Mouse (Mus musculus) lung, postnatal 0 days (tissue): ENCODE measurements around the gene Gstm5. TPM values are rescaled to one million over a fixed set of nuclear protein-coding genes. Genes with fewer than 3 reads are reported as not detected.

Experiments
- ATAC-seq: fragments of 200-750 bp; cut with Nextera tagmentation; 2 replicates; pipeline ENCODE4 v1.8.0; 2017; ENCODE audit warnings: moderate library complexity
- DNase-seq: peaks from one replicate; pipeline ENCODE4 v3.0.0-alpha.2; 2016; ENCODE audit warnings: low spot score
- H3K27ac ChIP-seq: fragments of 300-500 bp; sonication (generic); 2 replicates; pipeline ENCODE4 v1.5.1; 2014; ENCODE audit warnings: antibody characterized with exemption, mild to moderate bottlenecking, low read length, mixed read lengths
- H3K27me3 ChIP-seq: fragments of 300-500 bp; sonication (generic); replicated peaks from 2 replicates; pipeline ENCODE4 v1.6.1; 2014; ENCODE audit warnings: low read length, mixed read lengths; ENCODE audit not compliant: insufficient read depth
- H3K36me3 ChIP-seq: fragments of 300-500 bp; sonication (generic); 2 replicates; pipeline ENCODE4 v1.6.1; 2014; ENCODE audit warnings: low read length, mixed read lengths; ENCODE audit not compliant: insufficient read depth
- H3K4me1 ChIP-seq: fragments of 300-500 bp; sonication (generic); 2 replicates; pipeline ENCODE4 v1.6.1; 2014; ENCODE audit warnings: antibody characterized with exemption, low read depth, low read length, mixed read lengths; ENCODE audit not compliant: insufficient read depth
- H3K4me2 ChIP-seq: fragments of 300-500 bp; sonication (generic); replicated peaks from 2 replicates; pipeline ENCODE4 v1.6.1; 2014; ENCODE audit warnings: low read depth, mild to moderate bottlenecking, low read length, moderate library complexity, mixed read lengths
- H3K4me3 ChIP-seq: fragments of 300-500 bp; sonication (generic); 2 replicates; pipeline ENCODE4 v1.5.1; 2014; ENCODE audit warnings: low read depth, low read length
- H3K9ac ChIP-seq: fragments of 300-500 bp; sonication (generic); replicated peaks from 2 replicates; pipeline ENCODE4 v1.6.1; 2014; ENCODE audit warnings: low read depth, mild to moderate bottlenecking
- H3K9me3 ChIP-seq: fragments of 300-500 bp; sonication (generic); 2 replicates; pipeline ENCODE4 v1.6.1; 2016; ENCODE audit warnings: low read length, mixed read lengths
- CTCF ChIP-seq: IDR thresholded peaks from 2 replicates; pipeline ENCODE4 v1.5.1; 2016; ENCODE audit warnings: antibody characterized with exemption, mild to moderate bottlenecking
- EP300 ChIP-seq: IDR thresholded peaks from 2 replicates; pipeline ENCODE4 v1.6.1; 2016; ENCODE audit warnings: antibody characterized with exemption, mild to moderate bottlenecking, control low read depth
- WGBS: fragments of 180-500 bp; shearing (Covaris S2); extraction: QIAGEN DNeasy Blood & Tissue Kit; methylation state at CpG from one replicate; pipeline ENCODE4 v1.1.7; 2014; 5-methylcytosine and 5-hydroxymethylcytosine counted together
- polyA plus RNA-seq: library from polyadenylated mRNA; unstranded; fragments of >200 nt; fragmentation: Nextera tagmentation; extraction: Ambion mirVana; gene quantifications from 2 replicates; pipeline ENCODE4 v1.2.1, GENCODE M21; 2015

Gstm5 gene
- polyA plus RNA-seq, result 47.2 and 50.4 TPM in 2 replicates

- peak; percentile 92 for DNase-seq
Measured at GRCm38 (mm10) chr3:107895720-107896569, at the start of gene Gstm5. Gene Gstm5 (plus strand): TSS chr3:107895821.

DNA sequence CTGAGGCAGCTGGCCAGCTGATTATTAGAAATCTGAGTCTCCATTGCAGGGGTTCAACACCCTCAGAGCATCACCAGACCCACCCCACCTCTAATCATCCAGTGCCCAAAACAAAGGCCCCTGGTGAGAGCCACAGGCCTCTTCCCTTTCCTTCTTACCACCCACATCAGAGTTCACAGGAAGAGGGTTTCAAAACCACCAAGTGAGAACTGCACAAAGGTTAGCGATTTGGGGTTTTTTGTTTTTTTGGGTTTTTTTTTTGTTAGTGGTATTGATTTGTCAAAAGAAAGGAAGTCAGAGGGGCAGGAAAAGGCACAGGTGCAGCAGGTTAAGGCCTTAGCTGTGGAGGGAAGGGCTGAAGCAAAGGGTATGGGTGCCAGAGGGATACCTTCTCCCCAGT, 49.4 kb upstream of the Gstm5 start:
- H3K4me1 ChIP-seq, result no peaks in the 10 kb centered on the region; the same call in 1 of the 2 replicates
- H3K9me3 ChIP-seq, result no peaks in the 10 kb centered on the region
- ATAC-seq, result no peak
- no peak overlapping the region for H3K4me3 ChIP-seq
- H3K9ac ChIP-seq, result no peak overlapping the region
- no peaks in the 10 kb centered on the region for H3K36me3 ChIP-seq
- H3K27me3 ChIP-seq, result no peaks in the 10 kb centered on the region
- no peak for TF ChIP-seq EP300
- WGBS, result 89% methylated on average over 1 of the region's 1 CpGs
- H3K4me2 ChIP-seq, result no peak overlapping the region
- H3K27ac ChIP-seq, result no peak overlapping the region
- DNase-seq, result no peak

More at GRCm38 (mm10) chr3:107895720-107896569, at the start of gene Gstm5:
- Histone ChIP-seq H3K9ac (peak within 1 kb of the TSS; percentile 64), H3K4me1 (peaks cover 2% of the 10 kb centered on the region; the same call in 1 of the 2 replicates), H3K27me3 (no peaks in the 10 kb centered on the region), H3K9me3 (no peaks in the 10 kb centered on the region), H3K27ac (peak within 1 kb of the TSS; percentile 60; the same call in 1 of the 2 replicates), H3K36me3 (no peaks in the 10 kb centered on the region), H3K4me2 (peak within 1 kb of the TSS; percentile 87), H3K4me3 (peak within 1 kb of the TSS; percentile 62)
- TF ChIP-seq EP300 (no peak), CTCF (no peak)
- peak; percentile 98 for ATAC-seq
- WGBS, result 10% methylated on average over 40 of the region's 40 CpGs

GRCm38 (mm10) chr3:107846835-107847234, 48.8 kb upstream of the Gstm5 start:
- Histone ChIP-seq H3K9me3 (no peaks in the 10 kb centered on the region), H3K4me3 (no peak overlapping the region), H3K9ac (no peak overlapping the region), H3K4me1 (no peaks in the 10 kb centered on the region; the same call in 1 of the 2 replicates), H3K4me2 (no peak overlapping the region), H3K27ac (no peak overlapping the region), H3K27me3 (no peaks in the 10 kb centered on the region), H3K36me3 (no peaks in the 10 kb centered on the region)
- DNase-seq, result no peak
- ATAC-seq, result no peak
- WGBS, result 36% methylated on average over 3 of the region's 3 CpGs
- TF ChIP-seq EP300 (no peak), CTCF (no peak)

GRCm38 (mm10) chr3:107848126-107848525, 47.5 kb upstream of the Gstm5 start:
- Histone ChIP-seq H3K9me3 (no peaks in the 10 kb centered on the region), H3K4me1 (no peaks in the 10 kb centered on the region; the same call in 1 of the 2 replicates), H3K4me3 (no peak overlapping the region), H3K36me3 (no peaks in the 10 kb centered on the region), H3K9ac (no peak overlapping the region), H3K27me3 (no peaks in the 10 kb centered on the region), H3K4me2 (no peak overlapping the region), H3K27ac (no peak overlapping the region)
- TF ChIP-seq CTCF, result no peak
- TF ChIP-seq EP300, result no peak
- ATAC-seq (no peak), DNase-seq (no peak)
- WGBS, result 41% methylated on average over 4 of the region's 4 CpGs

GRCm38 (mm10) chr3:107849000-107849692, 46.5 kb upstream of the Gstm5 start:
- no peak for DNase-seq
- H3K36me3 ChIP-seq, result no peaks in the 10 kb centered on the region
- whole genome bisulfite sequencing, result 65% methylated on average over 6 of the region's 6 CpGs

DNA sequence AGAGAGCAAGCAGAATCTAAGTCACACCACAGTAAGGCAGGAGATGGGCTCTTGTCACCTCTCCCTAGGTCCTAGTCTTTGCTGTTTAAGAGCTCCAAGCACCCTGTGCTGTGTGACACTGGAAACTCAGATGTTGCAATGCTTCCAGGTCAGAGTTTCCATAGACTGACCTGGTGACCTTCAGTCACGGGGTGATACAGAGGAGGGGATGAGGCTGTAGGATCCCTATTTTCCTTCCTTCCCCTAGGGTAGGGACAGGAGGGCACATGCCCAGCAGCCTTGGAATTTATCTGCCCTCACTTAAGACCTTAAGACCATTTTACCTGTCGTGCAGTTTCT, 46.0 kb upstream of the Gstm5 start:
- Histone ChIP-seq H3K4me1 (no peaks in the 10 kb centered on the region; the same call in 1 of the 2 replicates), H3K9ac (no peak overlapping the region), H3K9me3 (no peaks in the 10 kb centered on the region), H3K27ac (no peak overlapping the region), H3K36me3 (no peaks in the 10 kb centered on the region), H3K4me2 (no peak overlapping the region), H3K27me3 (no peaks in the 10 kb centered on the region), H3K4me3 (no peak overlapping the region)
- TF ChIP-seq CTCF (no peak), EP300 (no peak)
- WGBS, result 88% methylated on average over 2 of the region's 2 CpGs
- DNase-seq (no peak), ATAC-seq (no peak)

More at GRCm38 (mm10) chr3:107849000-107849692, 46.5 kb upstream of the Gstm5 start:
- H3K4me3 ChIP-seq, result no peak overlapping the region
- no peaks in the 10 kb centered on the region; the same call in 1 of the 2 replicates for H3K4me1 ChIP-seq
- H3K27ac ChIP-seq, result no peak overlapping the region
- no peak overlapping the region for H3K4me2 ChIP-seq
- H3K27me3 ChIP-seq, result no peaks in the 10 kb centered on the region
- ATAC-seq, result no peak
- TF ChIP-seq CTCF, result no peak
- no peak for TF ChIP-seq EP300
- no peaks in the 10 kb centered on the region for H3K9me3 ChIP-seq
- H3K9ac ChIP-seq, result no peak overlapping the region
